Mouse (Mus musculus) layer of hippocampus, adult 9-10 months (tissue): Measurements from ENCODE around the gene Gatd1.
A peak's percentile ranks its signal among the peaks of the same experiment; 100 is the strongest.

ENCODE experiments used
- DNase-seq: peaks from one replicate; pipeline ENCODE4 v3.0.0; 2022; ENCODE audit warnings: low spot score

Gene Gatd1

GRCm38 (mm10) chr7:141388487-141389109, 25.3 kb downstream of the Gatd1 start:
- DNase-seq: no peak

- DNase-seq: no peak
Observed at GRCm38 (mm10) chr7:141387807-141388486, 26.0 kb downstream of the Gatd1 start.

GRCm38 (mm10) chr7:141381068-141381835, 32.7 kb downstream of the Gatd1 start:
- no peak for DNase-seq

- DNase-seq: no peak
Observed at GRCm38 (mm10) chr7:141379584-141379983, 34.4 kb downstream of the Gatd1 start.

- DNase-seq: no peak
Observed at GRCm38 (mm10) chr7:141374399-141374798, 39.5 kb downstream of the Gatd1 start.

- DNase-seq: no peak
Observed at GRCm38 (mm10) chr7:141373611-141374010, 40.3 kb downstream of the Gatd1 start.

GRCm38 (mm10) chr7:141371942-141372595, 41.9 kb downstream of the Gatd1 start:
- DNase-seq: no peak

GRCm38 (mm10) chr7:141369918-141370317, 44.0 kb downstream of the Gatd1 start:
- DNase-seq: no peak

- no peak for DNase-seq
Observed at GRCm38 (mm10) chr7:141367358-141367757, 46.6 kb downstream of the Gatd1 start.

GRCm38 (mm10) chr7:141365049-141365445, 48.9 kb downstream of the Gatd1 start:
- DNase-seq: no peak

- no peak for DNase-seq
Observed at GRCm38 (mm10) chr7:141364349-141365048, 49.4 kb downstream of the Gatd1 start.

- no peak for DNase-seq
Observed at GRCm38 (mm10) chr7:141363752-141364125, 50.2 kb downstream of the Gatd1 start.

GRCm38 (mm10) chr7:141363106-141363751, 50.7 kb downstream of the Gatd1 start:
- peak; percentile 81 for DNase-seq

GRCm38 (mm10) chr7:141361510-141361909, 52.4 kb downstream of the Gatd1 start:
- no peak for DNase-seq
